Mouse (Mus musculus): Measurements from ENCODE around the gene Ccdc9. TPM values are rescaled to one million over a fixed set of nuclear protein-coding genes. Genes with fewer than 3 reads are reported as not detected.

Ccdc9 gene
- polyA plus RNA-seq (2012; rRNA removed; ENCODE audit: low replicate concordance): 24.1 and 26.8 TPM in 2 replicates

GRCm38 (mm10) chr7:16286026-16286961 is at the start of gene Ccdc9:
TSS of gene Ccdc9 (minus strand) at chr7:16286795.

GRCm38 (mm10) chr7:16308093-16308492 is 21.5 kb upstream of the Ccdc9 start, which contains the start of gene Bbc3:
TSS of gene Bbc3 (plus strand) at chr7:16308393.

GRCm38 (mm10) chr7:16273081-16273765 is 13.4 kb downstream of the Ccdc9 start, which contains the start of gene Inafm1:
TSS of gene Inafm1 (minus strand) at chr7:16273617.

GRCm38 (mm10) chr7:16259110-16259590 is 27.4 kb downstream of the Ccdc9 start, which contains the start of gene C5ar1:
TSS of gene C5ar1 (minus strand) at chr7:16259540.

GRCm38 (mm10) chr7:16244067-16244466 is 42.5 kb downstream of the Ccdc9 start, which contains the start of gene C5ar2:
TSS of gene C5ar2 (minus strand) at chr7:16244154.

Other genes starting within 250 kb of the Ccdc9 start
- 10.1 and 43.2 TPM in 2 replicates for gene Bicra, start 238.9 kb downstream of the Ccdc9 start, polyA plus RNA-seq (2012; rRNA removed; ENCODE audit: low replicate concordance)
- gene Zfp541, start 225.0 kb downstream of the Ccdc9 start, polyA plus RNA-seq (2012; rRNA removed; ENCODE audit: low replicate concordance): 0.03 and 0.05 TPM in 2 replicates
- gene Napa, start 188.3 kb downstream of the Ccdc9 start, polyA plus RNA-seq (2012; rRNA removed; ENCODE audit: low replicate concordance): 258 and 285 TPM in 2 replicates
- gene Kptn, start 166.9 kb downstream of the Ccdc9 start, polyA plus RNA-seq (2012; rRNA removed; ENCODE audit: low replicate concordance): 34.0 and 35.9 TPM in 2 replicates
- 0.73 and 1.2 TPM in 2 replicates for gene Slc8a2, start 157.0 kb downstream of the Ccdc9 start, polyA plus RNA-seq (2012; rRNA removed; ENCODE audit: low replicate concordance)
- 30.5 and 61.0 TPM in 2 replicates for gene Meis3, start 111.7 kb downstream of the Ccdc9 start, polyA plus RNA-seq (2012; rRNA removed; ENCODE audit: low replicate concordance)
- gene Dhx34, start 64.8 kb downstream of the Ccdc9 start, polyA plus RNA-seq (2012; rRNA removed; ENCODE audit: low replicate concordance): 30.6 and 48.4 TPM in 2 replicates
- 2.2 and 2.4 TPM in 2 replicates for gene C5ar2, start 42.6 kb downstream of the Ccdc9 start, polyA plus RNA-seq (2012; rRNA removed; ENCODE audit: low replicate concordance)
- 24.8 and 42.3 TPM in 2 replicates for gene C5ar1, start 27.3 kb downstream of the Ccdc9 start, polyA plus RNA-seq (2012; rRNA removed; ENCODE audit: low replicate concordance)
- gene Inafm1, start 13.2 kb downstream of the Ccdc9 start, polyA plus RNA-seq (2012; rRNA removed; ENCODE audit: low replicate concordance): 26.4 and 112 TPM in 2 replicates
- gene Bbc3, start 21.6 kb upstream of the Ccdc9 start, polyA plus RNA-seq (2012; rRNA removed; ENCODE audit: low replicate concordance): 19.3 and 130 TPM in 2 replicates
- 17.2 and 33.4 TPM in 2 replicates for gene Sae1, start 101.0 kb upstream of the Ccdc9 start, polyA plus RNA-seq (2012; rRNA removed; ENCODE audit: low replicate concordance)
- 33.2 and 54.9 TPM in 2 replicates for gene Zc3h4, start 114.1 kb upstream of the Ccdc9 start, polyA plus RNA-seq (2012; rRNA removed; ENCODE audit: low replicate concordance)
- 107 and 246 TPM in 2 replicates for gene Tmem160, start 166.0 kb upstream of the Ccdc9 start, polyA plus RNA-seq (2012; rRNA removed; ENCODE audit: low replicate concordance)
- gene Npas1, start 190.9 kb upstream of the Ccdc9 start, polyA plus RNA-seq (2012; rRNA removed; ENCODE audit: low replicate concordance): not detected in 2 replicates